9 mouse cellular contexts compared by ENCODE assay signal in genomic region chr7:112696777-112697161, GRCm38 (mm10). TPM values are rescaled to one million over a fixed set of nuclear protein-coding genes. Genes with fewer than 3 reads are reported as not detected.
DNase-seq lines count a peak whose midpoint lies in the region; ATAC-seq and TF ChIP-seq lines count a peak whose summit lies in the region.
"Had no signal": no experiment of that assay in that cellular context is flagged by ENCODE, and none has a peak within 500 bp of the region (broad histone marks: within the 10 kb centered on the region; RNA-seq: fewer than 3 reads in every experiment).

No protein-coding gene starts in this region.

- no peaks in the 10 kb centered on the region for H3K9me3 ChIP-seq in kidney, embryonic 16.5 days (ENCODE audit: low read length)
- no peaks in the 10 kb centered on the region for H3K9me3 ChIP-seq in embryonic facial prominence, embryonic 10.5 days
- H3K9me3 ChIP-seq in forebrain, embryonic 15.5 days, result no peaks in the 10 kb centered on the region
- no peaks in the 10 kb centered on the region for H3K9me3 ChIP-seq in limb, embryonic 14.5 days (ENCODE audit: control insufficient read depth, low read length)

- no peak for ATAC-seq in kidney, embryonic 16.5 days (ENCODE audit: low FRiP score, low TSS enrichment)
- ATAC-seq in forebrain, embryonic 15.5 days (replicated peaks), result no peak
- peak; percentile 14; the same call in 1 of the 2 replicates for ATAC-seq in limb, embryonic 14.5 days (ENCODE audit: low FRiP score, low read depth)

- TF ChIP-seq POLR2A in limb, embryonic 14.5 days (IDR thresholded peaks at IDR 0.05; ENCODE audit: borderline replicate concordance, extremely low read depth, insufficient read depth, insufficient read length), result no peak

- H3K36me3 ChIP-seq in kidney, embryonic 16.5 days (ENCODE audit: insufficient read depth, low read length), result no peaks in the 10 kb centered on the region
- no peaks in the 10 kb centered on the region for H3K36me3 ChIP-seq in embryonic facial prominence, embryonic 10.5 days (replicated peaks)
- H3K36me3 ChIP-seq in forebrain, embryonic 15.5 days, result no peaks in the 10 kb centered on the region
- no peaks in the 10 kb centered on the region for H3K36me3 ChIP-seq in limb, embryonic 14.5 days (ENCODE audit: control insufficient read depth, insufficient read depth, low read length)

- H3K27me3 ChIP-seq in kidney, embryonic 16.5 days (ENCODE audit: insufficient read depth, low read length), result no peaks in the 10 kb centered on the region
- H3K27me3 ChIP-seq in embryonic facial prominence, embryonic 10.5 days (replicated peaks; ENCODE audit: low read depth, poor library complexity, severe bottlenecking), result no peaks in the 10 kb centered on the region
- H3K27me3 ChIP-seq in forebrain, embryonic 15.5 days, result no peaks in the 10 kb centered on the region
- no peaks in the 10 kb centered on the region for H3K27me3 ChIP-seq in limb, embryonic 14.5 days (ENCODE audit: control insufficient read depth, insufficient read depth, low read length)

- 0 out of 2 replicates have a peak overlapping the region, but pooled peaks have one; percentile 53 for H3K9ac ChIP-seq in kidney, embryonic 16.5 days (replicated peaks; ENCODE audit: low read length)
- no peak overlapping the region for H3K9ac ChIP-seq in forebrain, embryonic 15.5 days (replicated peaks)
- H3K9ac ChIP-seq in limb, embryonic 14.5 days (ENCODE audit: low read depth, low read length, severe bottlenecking), result no peak overlapping the region

- H3K27ac ChIP-seq in kidney, embryonic 16.5 days (ENCODE audit: low read length), result peak overlapping the region; percentile 96
- peak overlapping the region; percentile 78; the same call in 1 of the 2 replicates for H3K27ac ChIP-seq in embryonic facial prominence, embryonic 10.5 days (replicated peaks)
- peak overlapping the region; percentile 74 for H3K27ac ChIP-seq in forebrain, embryonic 15.5 days (replicated peaks)
- peak overlapping the region; percentile 73 for H3K27ac ChIP-seq in limb, embryonic 14.5 days (replicated peaks; ENCODE audit: low read depth, low read length)

- 32% methylated on average over 4 of the region's 4 CpGs for WGBS in kidney, embryonic 16.5 days
- 44% methylated on average over 4 of the region's 4 CpGs for WGBS in embryonic facial prominence, embryonic 10.5 days
- 41% methylated on average over 4 of the region's 4 CpGs for WGBS in forebrain, embryonic 15.5 days
- WGBS in limb, embryonic 14.5 days, result 26% methylated on average over 4 of the region's 4 CpGs

- DNase-seq in kidney, adult 18-20 months, result no peak
- no peak for DNase-seq in embryonic facial prominence, embryonic 10.5 days (ENCODE audit: low spot score)
- no peak for DNase-seq in limb, embryonic 14.5 days (ENCODE audit: low spot score)
- DNase-seq in cerebellum, postnatal 10 days, result no peak
- DNase-seq in layer of hippocampus, adult 8-10 months (ENCODE audit: low spot score in 2 of 2), result no peak
- no peak for DNase-seq in kidney, postnatal 14 days

- no peak overlapping the region for H3K4me3 ChIP-seq in kidney, embryonic 16.5 days (ENCODE audit: low read length)
- H3K4me3 ChIP-seq in embryonic facial prominence, embryonic 10.5 days, result no peak overlapping the region
- no peak overlapping the region for H3K4me3 ChIP-seq in forebrain, embryonic 15.5 days
- no peak overlapping the region for H3K4me3 ChIP-seq in limb, embryonic 14.5 days (replicated peaks; ENCODE audit: low read length)

- H3K4me2 ChIP-seq in kidney, embryonic 16.5 days (replicated peaks; ENCODE audit: low read depth, low read length), result peak overlapping the region; percentile 44; the same call in 1 of the 2 replicates
- peak overlapping the region; percentile 17; the same call in 1 of the 2 replicates for H3K4me2 ChIP-seq in forebrain, embryonic 15.5 days (replicated peaks)
- peak overlapping the region; percentile 36 for H3K4me2 ChIP-seq in limb, embryonic 14.5 days (replicated peaks; ENCODE audit: low read depth, low read length, severe bottlenecking)

- peaks cover 88% of the 10 kb centered on the region for H3K4me1 ChIP-seq in kidney, embryonic 16.5 days (ENCODE audit: insufficient read depth, low read length)
- H3K4me1 ChIP-seq in embryonic facial prominence, embryonic 10.5 days, result peaks cover 94% of the 10 kb centered on the region
- H3K4me1 ChIP-seq in forebrain, embryonic 15.5 days, result peaks cover 55% of the 10 kb centered on the region
- peaks cover 55% of the 10 kb centered on the region for H3K4me1 ChIP-seq in limb, embryonic 14.5 days (ENCODE audit: control insufficient read depth, insufficient read depth, low read length)

RNA-seq across cellular contexts. Expression of gene Tead1, which starts 17.7 kb away (rescaled TPM):
- polyA plus RNA-seq in kidney, embryonic 16.5 days (2015; fragmentation: Nextera tagmentation; extraction: Ambion mirVana), result 18.0 and 25.7 TPM in 2 replicates
- polyA plus RNA-seq in embryonic facial prominence, embryonic 10.5 days (2016; fragmentation: Nextera tagmentation; extraction: Ambion mirVana), result 20.2 and 23.5 TPM in 2 replicates
- polyA plus RNA-seq in forebrain, embryonic 15.5 days (2015; fragmentation: Nextera tagmentation; extraction: Ambion mirVana), result 18.0 and 18.3 TPM in 2 replicates
- 38.2 and 42.1 TPM in 2 replicates for polyA plus RNA-seq in limb, embryonic 14.5 days (2012; rRNA removed)
- polyA plus RNA-seq in limb, embryonic 14.5 days (2014; fragmentation: Nextera tagmentation; extraction: Ambion mirVana), result 23.2 and 23.5 TPM in 2 replicates
- 10 to 100 TPM; 19.8 to 37.6 (median 27.3) TPM for total RNA-seq in layer of hippocampus, adult 8-10 months (2022)
- total RNA-seq: MEL had no signal
